ENCODE assay signal across 20 mouse cellular contexts in genomic region chr4:95474726-95475406, GRCm38 (mm10).
A peak's percentile ranks its signal among the peaks of the same experiment; 100 is the strongest.
DNase-seq lines count a peak whose midpoint lies in the region; ATAC-seq and TF ChIP-seq lines count a peak whose summit lies in the region.
"Had no signal": no experiment of that assay in that cellular context is flagged by ENCODE, and none has a peak within 500 bp of the region (broad histone marks: within the 10 kb centered on the region; RNA-seq: fewer than 3 reads in every experiment).

No protein-coding gene starts in this region.

- H3K27ac ChIP-seq in heart, adult 2 months: peak overlapping the region; percentile 27
- no peak overlapping the region for H3K27ac ChIP-seq in hindbrain, embryonic 13.5 days
- H3K27ac ChIP-seq: embryonic facial prominence, embryonic 10.5 days; heart, embryonic 10.5 days; hindbrain, embryonic 14.5 days; kidney, embryonic 15.5 days; liver, embryonic 15.5 days had no signal

- no peak overlapping the region for H3K9ac ChIP-seq in heart, adult 2 months (ENCODE audit: low read depth, low read length)
- H3K9ac ChIP-seq in hindbrain, embryonic 13.5 days: no peak overlapping the region
- H3K9ac ChIP-seq: hindbrain, embryonic 14.5 days; kidney, embryonic 15.5 days; limb, embryonic 15.5 days; liver, embryonic 15.5 days had no signal

- no peaks in the 10 kb centered on the region for H3K79me2 ChIP-seq in heart, adult 2 months (replicated peaks; ENCODE audit: control insufficient read depth, insufficient read depth, low read length)

- H3K4me2 ChIP-seq in hindbrain, embryonic 13.5 days: no peak overlapping the region
- H3K4me2 ChIP-seq: hindbrain, embryonic 14.5 days; kidney, embryonic 15.5 days; limb, embryonic 15.5 days; liver, embryonic 15.5 days had no signal

- TF ChIP-seq EP300 in heart, adult 2 months (IDR thresholded peaks at IDR 0.05; ENCODE audit: insufficient read depth, low read depth, low read length): no peak

- no peak for TF ChIP-seq POLR2A in heart, adult 2 months (IDR thresholded peaks at IDR 0.05; ENCODE audit: insufficient read depth, low read depth, low read length)

- no peaks in the 10 kb centered on the region for H3K27me3 ChIP-seq in heart, adult 2 months (ENCODE audit: control insufficient read depth, insufficient read depth, low read length)
- no peaks in the 10 kb centered on the region for H3K27me3 ChIP-seq in hindbrain, embryonic 13.5 days
- H3K27me3 ChIP-seq: kidney, embryonic 15.5 days; liver, embryonic 15.5 days had no signal

- 54% methylated on average over 5 of the region's 5 CpGs for WGBS in heart, adult 2 months
- WGBS in hindbrain, embryonic 13.5 days: 67% methylated on average over 5 of the region's 5 CpGs

- intact Hi-C loops in heart, adult 2 months (cut with DNase I): no loop called here
- intact Hi-C loops in heart, postnatal 14 days (cut with DNase I): no loop called here

- no peak overlapping the region for H3K4me3 ChIP-seq in heart, adult 2 months
- H3K4me3 ChIP-seq in hindbrain, embryonic 13.5 days: no peak overlapping the region
- H3K4me3 ChIP-seq: embryonic facial prominence, embryonic 10.5 days; heart, embryonic 10.5 days; kidney, embryonic 15.5 days; limb, embryonic 15.5 days; liver, embryonic 15.5 days had no signal

- no peaks in the 10 kb centered on the region for H3K9me3 ChIP-seq in hindbrain, embryonic 13.5 days
- H3K9me3 ChIP-seq: embryonic facial prominence, embryonic 10.5 days; G1E; heart, embryonic 10.5 days; kidney, embryonic 15.5 days; limb, embryonic 15.5 days; liver, embryonic 15.5 days had no signal

- TF ChIP-seq CTCF in heart, adult 2 months (IDR thresholded peaks at IDR 0.05): no peak

- no peak for DNase-seq in heart, adult 2 months
- no peak for DNase-seq in heart, postnatal 14 days
- peak; percentile 38 for DNase-seq in CD4-positive, CD25-positive, alpha-beta regulatory T cell, adult 2 months (ENCODE audit: low read depth, low spot score)
- peak; percentile 31 for DNase-seq in induced T-regulatory cell, adult 2 months (ENCODE audit: low read depth)
- peak; percentile 41 for DNase-seq in lung, postnatal 36 days
- no peak for DNase-seq in frontal cortex, postnatal 10 days (ENCODE audit: low spot score in 2 of 2)
- DNase-seq in layer of hippocampus, adult 11-12 months (ENCODE audit: low spot score): no peak
- DNase-seq: cerebellum, adult 18-20 months; gastrocnemius, postnatal 25 days; right cerebral cortex, postnatal 25 days; thymus, postnatal 14 days had no signal

- no peaks in the 10 kb centered on the region for H3K36me3 ChIP-seq in heart, adult 2 months (ENCODE audit: control insufficient read depth, insufficient read depth, low read length)
- no peaks in the 10 kb centered on the region for H3K36me3 ChIP-seq in hindbrain, embryonic 13.5 days
- H3K36me3 ChIP-seq: embryonic facial prominence, embryonic 10.5 days; G1E; heart, embryonic 10.5 days; kidney, embryonic 15.5 days; limb, embryonic 15.5 days; liver, embryonic 15.5 days had no signal

- H3K4me1 ChIP-seq in heart, adult 2 months (ENCODE audit: control insufficient read depth, insufficient read depth, low read length): peaks cover 1% of the 10 kb centered on the region; the same call in 1 of the 2 replicates
- H3K4me1 ChIP-seq in hindbrain, embryonic 13.5 days (replicated peaks): no peaks in the 10 kb centered on the region
- H3K4me1 ChIP-seq: heart, embryonic 10.5 days; liver, embryonic 15.5 days had no signal

- no peak for ATAC-seq in hindbrain, embryonic 13.5 days (ENCODE audit: low FRiP score)
- ATAC-seq: intestine, postnatal 0 days had no signal

Comparison
In these comparisons a context has a peak if more than half of its experiments do, and no peak if none do; other contexts are left out.
1. DNase-seq: peak in CD4-positive, CD25-positive, alpha-beta regulatory T cell, adult 2 months (single experiment), induced T-regulatory cell, adult 2 months (single experiment) and lung, postnatal 36 days (single experiment); none in heart, adult 2 months (0 of 2), heart, postnatal 14 days (0 of 2), frontal cortex, postnatal 10 days (0 of 2) and layer of hippocampus, adult 11-12 months (single experiment).